Mouse (Mus musculus) testis, adult 2 months (tissue): ENCODE data around the gene Opcml.

ENCODE experiments used
- CTCF ChIP-seq: fragments of 200-500 bp; IDR thresholded peaks from 2 replicates; pipeline ENCODE4 v1.5.1; 2012; ENCODE audit warnings: low read depth, mild to moderate bottlenecking, inconsistent platforms, low read length, moderate library complexity; ENCODE audit not compliant: control insufficient read depth, insufficient read depth, insufficient replicate concordance
- POLR2A ChIP-seq: fragments of 200-500 bp; IDR thresholded peaks from 2 replicates; pipeline ENCODE4 v1.6.1; 2012; ENCODE audit warnings: low read depth, mild to moderate bottlenecking, inconsistent platforms, low read length, moderate library complexity; ENCODE audit not compliant: control insufficient read depth

DNA sequence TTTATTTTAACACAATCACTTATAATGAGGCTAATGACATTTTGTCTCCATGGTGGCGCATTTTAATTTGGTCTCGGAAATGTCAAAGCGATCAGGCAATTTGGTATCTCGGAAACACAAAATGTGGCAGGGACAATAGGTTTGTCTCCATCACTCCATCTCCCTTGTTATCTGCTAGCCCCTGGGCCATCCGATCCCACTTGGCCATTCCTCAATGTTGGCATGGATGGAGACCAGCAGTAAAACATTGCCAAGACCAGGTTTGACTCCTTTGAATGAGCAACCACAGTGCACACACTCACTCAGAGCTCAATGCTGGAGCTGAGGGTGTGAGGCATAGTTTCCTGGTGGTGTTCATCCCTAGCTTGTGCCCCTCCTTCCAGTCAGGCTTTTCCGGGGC lies 32.1 kb downstream of the Opcml start:
- TF ChIP-seq CTCF (no peak), POLR2A (no peak)
